Mouse (Mus musculus) MEL (cell line): ENCODE data around the gene Gm20388. TPM values are rescaled to one million over a fixed set of nuclear protein-coding genes. Genes with fewer than 3 reads are reported as not detected.

Experiments used
- DNase-seq: peaks from one replicate; pipeline ENCODE4 v3.0.0; 2011; ENCODE audit warnings: low read depth, low spot score
- H3K27ac ChIP-seq: 2 replicates; pipeline ENCODE4 v1.5.1; 2012; ENCODE audit warnings: low read depth, mild to moderate bottlenecking, control low read depth, low read length, moderate library complexity; ENCODE audit not compliant: control insufficient read depth
- H3K27me3 ChIP-seq, 2 experiments: fragments of 150-350 bp in 1 of 2; sonication (generic) in 1 of 2; 2 replicates each; pipeline ENCODE4 v1.6.1; 2012; ENCODE audit warnings: low read length in 2 of 2, mild to moderate bottlenecking in 2 of 2, improper control_type of control experiment in 1 of 2, moderate library complexity in 1 of 2; ENCODE audit not compliant: insufficient read depth in 2 of 2, control insufficient read depth in 1 of 2
- H3K36me3 ChIP-seq, 2 experiments: 2 replicates each; pipeline ENCODE4 v1.6.1; 2012 to 2014; ENCODE audit warnings: low read length in 2 of 2, improper control_type of control experiment in 1 of 2, inconsistent platforms in 1 of 2, mild to moderate bottlenecking in 1 of 2; ENCODE audit not compliant: insufficient read depth in 2 of 2, control insufficient read depth in 1 of 2
- H3K4me1 ChIP-seq, 2 experiments: fragments of 150-350 bp in 1 of 2; sonication (generic) in 1 of 2; 2 replicates each; pipeline ENCODE4 v1.6.1; 2012; ENCODE audit warnings: low read length in 2 of 2, improper control_type of control experiment in 1 of 2, mild to moderate bottlenecking in 1 of 2; ENCODE audit not compliant: insufficient read depth in 2 of 2, control insufficient read depth in 1 of 2
- H3K4me3 ChIP-seq, 2 experiments: fragments of 150-350 bp in 1 of 2; sonication (generic) in 1 of 2; 2 replicates each; pipeline ENCODE4 v1.5.1; 2012; ENCODE audit warnings: low read depth in 2 of 2, low read length in 2 of 2, mild to moderate bottlenecking in 2 of 2, moderate library complexity in 2 of 2, control low read depth in 1 of 2, improper control_type of control experiment in 1 of 2; ENCODE audit not compliant: control insufficient read depth in 1 of 2, insufficient read depth in 1 of 2
- H3K79me2 ChIP-seq: 2 replicates; pipeline ENCODE4 v1.6.1; 2012; ENCODE audit warnings: mild to moderate bottlenecking, low read length, moderate library complexity; ENCODE audit not compliant: control insufficient read depth, poor library complexity, insufficient read depth
- H3K9ac ChIP-seq: 2 replicates; pipeline ENCODE4 v1.6.1; 2012; ENCODE audit warnings: low read depth, mild to moderate bottlenecking, control low read depth, low read length, moderate library complexity; ENCODE audit not compliant: control insufficient read depth, poor library complexity, severe bottlenecking
- H3K9me3 ChIP-seq: fragments of 150-350 bp; sonication (generic); replicated peaks from 2 replicates; pipeline ENCODE4 v1.6.1; 2012; ENCODE audit warnings: mild to moderate bottlenecking, low read length, improper control_type of control experiment, moderate library complexity; ENCODE audit not compliant: insufficient read depth
- CHD1 ChIP-seq: IDR thresholded peaks from 2 replicates; pipeline ENCODE4 v1.6.1; 2012; ENCODE audit warnings: low read depth, mild to moderate bottlenecking, inconsistent platforms, low read length, improper control_type of control experiment
- CHD2 ChIP-seq: IDR thresholded peaks from 2 replicates; pipeline ENCODE4 v1.6.1; 2011; ENCODE audit warnings: low read length, improper control_type of control experiment
- CTCF ChIP-seq, 3 experiments: IDR thresholded peaks in 2 of 3; conservative IDR thresholded peaks in 1 of 3; 2 replicates each; pipeline ENCODE4 v1.5.1; 2011 to 2012; ENCODE audit warnings: low read length in 3 of 3, low read depth in 2 of 3, mild to moderate bottlenecking in 2 of 3, improper control_type of control experiment in 1 of 3, inconsistent platforms in 1 of 3, mixed read lengths in 1 of 3, moderate library complexity in 1 of 3; ENCODE audit not compliant: control insufficient read depth in 1 of 3, insufficient read depth in 1 of 3, poor library complexity in 1 of 3, severe bottlenecking in 1 of 3
- EP300 ChIP-seq, 2 experiments: IDR thresholded peaks; 2 replicates each; pipeline ENCODE4 v1.6.1; 2011; ENCODE audit warnings: improper control_type of control experiment in 2 of 2, low read length in 2 of 2, low read depth in 1 of 2, mild to moderate bottlenecking in 1 of 2
- ETS1 ChIP-seq: IDR thresholded peaks from 2 replicates; pipeline ENCODE4 v1.6.1; 2012; ENCODE audit warnings: low read depth, mild to moderate bottlenecking, inconsistent platforms, low read length, improper control_type of control experiment, moderate library complexity
- HCFC1 ChIP-seq: IDR thresholded peaks from 2 replicates; pipeline ENCODE4 v1.6.1; 2012; ENCODE audit warnings: low read depth, mild to moderate bottlenecking, inconsistent platforms, low read length, improper control_type of control experiment, moderate library complexity
- JUND ChIP-seq: IDR thresholded peaks from 2 replicates; pipeline ENCODE4 v1.6.1; 2011; ENCODE audit warnings: low read depth, mild to moderate bottlenecking, improper control_type of control experiment, low read length
- MAX ChIP-seq: IDR thresholded peaks from 2 replicates; pipeline ENCODE4 v1.6.1; 2011; ENCODE audit warnings: low read length, improper control_type of control experiment
- MAZ ChIP-seq: IDR thresholded peaks from 2 replicates; pipeline ENCODE4 v1.6.1; 2012; ENCODE audit warnings: low read depth, mild to moderate bottlenecking, inconsistent platforms, low read length, improper control_type of control experiment
- MXI1 ChIP-seq: IDR thresholded peaks from 2 replicates; pipeline ENCODE4 v1.6.1; 2011; ENCODE audit warnings: mild to moderate bottlenecking, low read depth, low read length, improper control_type of control experiment
- NELFE ChIP-seq: IDR thresholded peaks from 2 replicates; pipeline ENCODE4 v1.6.1; 2011; ENCODE audit warnings: low read depth, low read length, improper control_type of control experiment
- NRF1 ChIP-seq: IDR thresholded peaks from 2 replicates; pipeline ENCODE4 v1.6.1; 2014; ENCODE audit warnings: low read depth, mild to moderate bottlenecking, inconsistent platforms, low read length, improper control_type of control experiment, moderate library complexity; ENCODE audit not compliant: poor library complexity, insufficient read depth, severe bottlenecking
- SIN3A ChIP-seq: IDR thresholded peaks from 2 replicates; pipeline ENCODE4 v1.6.1; 2012; ENCODE audit warnings: low read length, improper control_type of control experiment, inconsistent platforms
- SMC3 ChIP-seq: IDR thresholded peaks from 2 replicates; pipeline ENCODE4 v1.6.1; 2011; ENCODE audit warnings: low read depth, low read length, improper control_type of control experiment
- TAL1 ChIP-seq: IDR thresholded peaks from 2 replicates; pipeline ENCODE4 v1.6.1; 2012; ENCODE audit warnings: mild to moderate bottlenecking, inconsistent platforms, low read length, moderate library complexity, mixed read lengths
- TBP ChIP-seq: IDR thresholded peaks from 2 replicates; pipeline ENCODE4 v1.8.0; 2011; ENCODE audit warnings: low read depth, low read length, improper control_type of control experiment
- USF1 ChIP-seq: IDR thresholded peaks from 2 replicates; pipeline ENCODE4 v1.6.1; 2014; ENCODE audit warnings: low read depth, mild to moderate bottlenecking, inconsistent platforms, low read length, improper control_type of control experiment, moderate library complexity
- USF2 ChIP-seq, 2 experiments: IDR thresholded peaks; 2 replicates each; pipeline ENCODE4 v1.6.1; 2011 to 2012; ENCODE audit warnings: improper control_type of control experiment in 2 of 2, low read length in 2 of 2, borderline replicate concordance in 1 of 2, inconsistent platforms in 1 of 2, low read depth in 1 of 2, mild to moderate bottlenecking in 1 of 2; ENCODE audit not compliant: insufficient read depth in 1 of 2
- ZNF384 ChIP-seq: IDR thresholded peaks from 2 replicates; pipeline ENCODE4 v1.6.1; 2012; ENCODE audit warnings: low read depth, mild to moderate bottlenecking, inconsistent platforms, low read length, improper control_type of control experiment
- polyA plus RNA-seq, 2 experiments: library from polyadenylated mRNA; stranded (reverse) in 1 of 2; unstranded in 1 of 2; fragments of >175 nt in 1 of 2; fragments of >200 nt in 1 of 2; gene quantifications; 2 replicates each; pipeline versions ENCODE4 v1.2.1 to v1.2.4; 2012; ENCODE audit warnings: low replicate concordance in 2 of 2, low read depth in 1 of 2; ENCODE audit not compliant: insufficient read length in 2 of 2, insufficient read depth in 1 of 2, missing spikeins in 1 of 2
- total RNA-seq: library from RNA; depleted of rRNA; stranded (reverse); fragments of 300-350 nt; gene quantifications from 2 replicates; pipeline ENCODE4 v1.2.3, GENCODE M21; 2012

The Gm20388 gene
- total and polyA plus RNA-seq, 3 experiments: 11.1 to 17.8 TPM; not detected in 1

DNA sequence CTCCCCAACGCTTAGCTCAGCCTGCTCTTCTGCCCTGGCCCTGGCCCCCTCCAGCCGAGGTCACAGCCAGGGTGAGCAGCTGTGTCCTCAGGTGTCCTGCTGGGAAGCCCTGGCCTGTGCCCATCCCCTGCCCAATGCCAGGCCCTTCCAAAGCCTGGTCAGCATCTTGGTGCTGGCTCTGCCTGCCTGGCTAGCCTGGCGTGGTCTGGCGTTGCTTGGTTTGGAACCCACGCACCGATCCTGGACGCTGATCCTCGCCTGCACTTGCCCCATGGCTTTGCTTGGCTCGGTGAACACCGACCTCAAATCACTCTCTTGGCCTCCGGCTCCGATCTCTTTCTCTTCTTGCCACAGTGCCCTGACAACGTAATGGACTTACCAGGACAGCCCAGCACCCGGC is 152.1 kb downstream of the Gm20388 start:
- no peaks in the 10 kb centered on the region for H3K27me3 ChIP-seq
- no peak overlapping the region for H3K27ac ChIP-seq
- no peaks in the 10 kb centered on the region for H3K36me3 ChIP-seq
- no peak for TF ChIP-seq TAL1
- TF ChIP-seq CHD1: no peak
- no peak for TF ChIP-seq NRF1
- no peak for TF ChIP-seq ZNF384
- TF ChIP-seq SIN3A: no peak
- TF ChIP-seq TBP: no peak
- no peak for TF ChIP-seq CHD2
- TF ChIP-seq USF2 (IDR thresholded peaks at IDR 0.05; ENCODE audit: borderline replicate concordance in 1 of 2, insufficient read depth in 1 of 2, low read depth in 1 of 2, low read length in 2 of 2): no peak
- TF ChIP-seq JUND: no peak
- TF ChIP-seq MAX: no peak
- no peak for TF ChIP-seq ETS1
- no peak for TF ChIP-seq HCFC1
- TF ChIP-seq CTCF (IDR thresholded peaks at IDR 0.05 in 2 of 3, conservative IDR thresholded peaks at IDR 0.05 in 1 of 3; ENCODE audit: control insufficient read depth in 1 of 3, insufficient read depth in 1 of 3, low read depth in 2 of 3, low read length in 3 of 3, poor library complexity in 1 of 3, severe bottlenecking in 1 of 3): no peak
- no peak for TF ChIP-seq SMC3
- TF ChIP-seq EP300 (IDR thresholded peaks at IDR 0.05; ENCODE audit: low read depth in 1 of 2, low read length in 2 of 2): no peak
- TF ChIP-seq, all 39 proteins: peak for 0
- H3K4me3 ChIP-seq: no peak overlapping the region
- H3K4me1 ChIP-seq: no peaks in the 10 kb centered on the region
- no peaks in the 10 kb centered on the region for H3K9me3 ChIP-seq
- no peaks in the 10 kb centered on the region for H3K79me2 ChIP-seq
- DNase-seq: no peak
- H3K9ac ChIP-seq: no peak overlapping the region

DNA sequence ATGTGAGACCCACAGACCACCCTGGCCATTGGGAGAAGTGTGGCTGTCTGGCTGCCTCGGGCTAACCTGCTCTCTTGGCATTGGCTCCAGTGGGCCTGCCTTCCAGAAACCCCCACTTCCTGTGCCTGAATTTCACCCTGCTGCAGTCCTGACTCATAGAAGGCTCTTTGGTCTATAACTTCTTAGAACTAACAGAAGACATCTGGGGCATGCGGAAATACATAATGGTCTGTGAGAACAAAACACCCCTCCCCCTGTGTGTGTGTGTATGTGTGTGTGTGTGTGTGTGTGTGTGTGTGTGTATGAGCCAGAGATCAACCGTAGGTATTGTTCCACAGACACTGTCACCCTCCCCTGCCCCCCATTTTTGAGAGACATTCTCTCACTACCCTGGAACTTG is 152.7 kb downstream of the Gm20388 start:
- Histone ChIP-seq H3K4me3 (no peak overlapping the region), H3K36me3 (no peaks in the 10 kb centered on the region), H3K27me3 (no peaks in the 10 kb centered on the region), H3K9me3 (no peaks in the 10 kb centered on the region), H3K9ac (no peak overlapping the region), H3K79me2 (no peaks in the 10 kb centered on the region), H3K4me1 (no peaks in the 10 kb centered on the region), H3K27ac (no peak overlapping the region)
- DNase-seq: no peak
- TF ChIP-seq NRF1 (no peak), MAZ (no peak), TAL1 (no peak), MXI1 (no peak), USF1 (no peak), JUND (no peak), EP300 (IDR thresholded peaks at IDR 0.05; ENCODE audit: low read depth in 1 of 2, low read length in 2 of 2) (no peak), NELFE (no peak)
